Mouse (Mus musculus): Measurements from ENCODE around the gene Cldn6. TPM values are rescaled to one million over a fixed set of nuclear protein-coding genes. Genes with fewer than 3 reads are reported as not detected.
A peak's percentile ranks its signal among the peaks of the same experiment; 100 is the strongest.

Cldn6 gene
- polyA plus RNA-seq, 1 experiment: 1.3 TPM

- DNase-seq (ENCODE audit: low read depth): peak; percentile 96
- TF ChIP-seq CTCF (IDR thresholded peaks at IDR 0.05; ENCODE audit: borderline replicate concordance, extremely low read depth, insufficient read depth, insufficient read length) (no peak), POLR2A (IDR thresholded peaks at IDR 0.05; ENCODE audit: borderline replicate concordance, extremely low read depth, insufficient read depth, insufficient read length, poor library complexity, severe bottlenecking) (no peak; the same call in 1 of the 2 replicates)
These were observed 47.1 kb downstream of the Cldn6 start, which contains the start of gene Pkmyt1 for GRCm38 (mm10) chr17:23725999-23726757. Gene Pkmyt1 (plus strand): TSS chr17:23726336.

GRCm38 (mm10) chr17:23726758-23727142 lies 47.7 kb downstream of the Cldn6 start:
- peak; percentile 84 for DNase-seq (ENCODE audit: low read depth)
- TF ChIP-seq POLR2A (IDR thresholded peaks at IDR 0.05; ENCODE audit: borderline replicate concordance, extremely low read depth, insufficient read depth, insufficient read length, poor library complexity, severe bottlenecking) (no peak), CTCF (IDR thresholded peaks at IDR 0.05; ENCODE audit: borderline replicate concordance, extremely low read depth, insufficient read depth, insufficient read length) (no peak; the same call in 1 of the 2 replicates)

- no peak for TF ChIP-seq CTCF (IDR thresholded peaks at IDR 0.05; ENCODE audit: borderline replicate concordance, extremely low read depth, insufficient read depth, insufficient read length)
- TF ChIP-seq POLR2A (IDR thresholded peaks at IDR 0.05; ENCODE audit: borderline replicate concordance, extremely low read depth, insufficient read depth, insufficient read length, poor library complexity, severe bottlenecking): no peak
- DNase-seq (ENCODE audit: low read depth): no peak
These were observed 51.4 kb downstream of the Cldn6 start for GRCm38 (mm10) chr17:23730441-23730840.

Other genes with a start within 250 kb of the Cldn6 start
- not detected in 2 replicates for gene Vmn2r117, start 199.6 kb upstream of the Cldn6 start, polyA plus RNA-seq (2012; rRNA removed)
- gene Zfp213, start 115.0 kb upstream of the Cldn6 start, polyA plus RNA-seq (2012; rRNA removed): 16.7 and 21.4 TPM in 2 replicates
- gene Zfp13, start 79.8 kb upstream of the Cldn6 start, polyA plus RNA-seq (2012; rRNA removed): 46.8 and 47.4 TPM in 2 replicates
- 0.05 and 0.22 TPM in 2 replicates for gene Zscan10, start 78.4 kb upstream of the Cldn6 start, polyA plus RNA-seq (2012; rRNA removed)
- gene Mmp25, start 34.0 kb upstream of the Cldn6 start, polyA plus RNA-seq (2012; rRNA removed): 1.3 and 1.9 TPM in 2 replicates
- 0.08 and 0.24 TPM in 2 replicates for gene Bicdl2, start 18.7 kb upstream of the Cldn6 start, polyA plus RNA-seq (2012; rRNA removed)
- 67.6 and 81.2 TPM in 2 replicates for gene Hcfc1r1, start 5.7 kb upstream of the Cldn6 start, polyA plus RNA-seq (2012; rRNA removed)
- 38.7 and 54.6 TPM in 2 replicates for gene Thoc6, start 5.4 kb upstream of the Cldn6 start, polyA plus RNA-seq (2012; rRNA removed)
- 1.7 and 2.1 TPM in 2 replicates for gene Tnfrsf12a, start 1.8 kb upstream of the Cldn6 start, polyA plus RNA-seq (2012; rRNA removed)
- gene Cldn9, start 4.8 kb downstream of the Cldn6 start, polyA plus RNA-seq (2012; rRNA removed): 0.92 and 0.93 TPM in 2 replicates
- 0.14 and 0.28 TPM in 2 replicates for gene 1520401A03Rik, start 43.5 kb downstream of the Cldn6 start, polyA plus RNA-seq (2012; rRNA removed)
- 24.4 and 47.9 TPM in 2 replicates for gene Pkmyt1, start 47.1 kb downstream of the Cldn6 start, polyA plus RNA-seq (2012; rRNA removed)
- 33.3 and 41.0 TPM in 2 replicates for gene Paqr4, start 61.6 kb downstream of the Cldn6 start, polyA plus RNA-seq (2012; rRNA removed)
- 2.8 and 3.7 TPM in 2 replicates for gene Kremen2, start 66.6 kb downstream of the Cldn6 start, polyA plus RNA-seq (2012; rRNA removed)
- 110 and 150 TPM in 2 replicates for gene Flywch1, start 92.4 kb downstream of the Cldn6 start, polyA plus RNA-seq (2012; rRNA removed)
- gene Flywch2, start 106.8 kb downstream of the Cldn6 start, polyA plus RNA-seq (2012; rRNA removed): 54.6 and 59.4 TPM in 2 replicates
- 749 and 826 TPM in 2 replicates for gene Srrm2, start 111.3 kb downstream of the Cldn6 start, polyA plus RNA-seq (2012; rRNA removed)
- gene Elob, start 149.9 kb downstream of the Cldn6 start, polyA plus RNA-seq (2012; rRNA removed): 824 and 1,130 TPM in 2 replicates
- 0.38 and 0.54 TPM in 2 replicates for gene Prss33, start 156.8 kb downstream of the Cldn6 start, polyA plus RNA-seq (2012; rRNA removed)
- 0.04 and 0.24 TPM in 2 replicates for gene Prss32, start 164.6 kb downstream of the Cldn6 start, polyA plus RNA-seq (2012; rRNA removed)
- gene Prss41, start 164.9 kb downstream of the Cldn6 start, polyA plus RNA-seq (2012; rRNA removed): 1.3 and 2.1 TPM in 2 replicates
- not detected in 2 replicates for gene Prss21, start 188.8 kb downstream of the Cldn6 start, polyA plus RNA-seq (2012; rRNA removed)
- gene Dcpp1, start 201.6 kb downstream of the Cldn6 start, polyA plus RNA-seq (2012; rRNA removed): not detected in 2 replicates
- gene Dcpp2, start 201.6 kb downstream of the Cldn6 start, polyA plus RNA-seq (2012; rRNA removed): not detected in 2 replicates
- gene Dcpp3, start 238.2 kb downstream of the Cldn6 start, polyA plus RNA-seq (2012; rRNA removed): not detected in 2 replicates